Mouse (Mus musculus) liver, embryonic 14.5 days (tissue): ENCODE measurements around the gene Clec3b. TPM values are rescaled to one million over a fixed set of nuclear protein-coding genes. Genes with fewer than 3 reads are reported as not detected.

Experiments used
- ATAC-seq: fragments of 200-750 bp; cut with Nextera tagmentation; 2 replicates; pipeline ENCODE4 v1.8.0; 2017; ENCODE audit warnings: moderate number of reproducible peaks, mild to moderate bottlenecking, moderate library complexity; ENCODE audit not compliant: insufficient read depth
- DNase-seq, 3 experiments: peaks; one replicate each; pipeline ENCODE4 v3.0.0-alpha.2; 2012 to 2013; ENCODE audit warnings: low read depth in 3 of 3, low spot score in 3 of 3
- H3K27ac ChIP-seq: fragments of 300-500 bp; sonication (generic); 2 replicates; pipeline ENCODE4 v1.5.1; 2014; ENCODE audit warnings: moderate library complexity, mild to moderate bottlenecking, control low read depth, inconsistent platforms
- H3K27me3 ChIP-seq: fragments of 300-500 bp; sonication (generic); 2 replicates; pipeline ENCODE4 v1.6.1; 2014; ENCODE audit warnings: mild to moderate bottlenecking, low read length, moderate library complexity; ENCODE audit not compliant: control insufficient read depth, insufficient read depth
- H3K36me3 ChIP-seq: fragments of 300-500 bp; sonication (generic); replicated peaks from 2 replicates; pipeline ENCODE4 v1.6.1; 2014; ENCODE audit warnings: low read depth; ENCODE audit not compliant: control insufficient read depth, insufficient read depth
- H3K4me1 ChIP-seq, 2 experiments: fragments of 200-500 bp in 1 of 2; fragments of 300-500 bp in 1 of 2; sonication (generic) in 1 of 2; replicated peaks; 2 replicates each; pipeline ENCODE4 v1.6.1; 2012 to 2014; ENCODE audit warnings: antibody characterized with exemption in 1 of 2, inconsistent platforms in 1 of 2, low read length in 1 of 2; ENCODE audit not compliant: control insufficient read depth in 2 of 2, insufficient read depth in 2 of 2
- H3K4me2 ChIP-seq: fragments of 300-500 bp; sonication (generic); 2 replicates; pipeline ENCODE4 v1.6.1; 2014; ENCODE audit warnings: low read depth, mild to moderate bottlenecking, control low read depth, moderate library complexity
- H3K4me3 ChIP-seq, 2 experiments: fragments of 200-500 bp in 1 of 2; fragments of 300-500 bp in 1 of 2; sonication (generic) in 1 of 2; 2 replicates each; pipeline ENCODE4 v1.5.1; 2012 to 2014; ENCODE audit warnings: low read depth in 2 of 2, low read length in 2 of 2, mild to moderate bottlenecking in 2 of 2, control low read depth in 1 of 2, inconsistent platforms in 1 of 2, moderate library complexity in 1 of 2; ENCODE audit not compliant: insufficient read depth in 1 of 2
- H3K9ac ChIP-seq: fragments of 300-500 bp; sonication (generic); replicated peaks from 2 replicates; pipeline ENCODE4 v1.6.1; 2014; ENCODE audit warnings: mild to moderate bottlenecking, control low read depth, moderate library complexity
- H3K9me3 ChIP-seq: fragments of 300-500 bp; sonication (generic); 2 replicates; pipeline ENCODE4 v1.6.1; 2016; ENCODE audit warnings: low read length, mixed read lengths; ENCODE audit not compliant: control insufficient read depth
- CTCF ChIP-seq: IDR thresholded peaks from 2 replicates; pipeline ENCODE4 v1.5.1; 2016; ENCODE audit warnings: antibody characterized with exemption, low read depth, control low read depth
- EP300 ChIP-seq: IDR thresholded peaks from 2 replicates; pipeline ENCODE4 v1.6.1; 2016; ENCODE audit warnings: antibody characterized with exemption, low read depth
- WGBS: fragments of 180-500 bp; shearing (Covaris S2); extraction: QIAGEN DNeasy Blood & Tissue Kit; methylation state at CpG from one replicate; pipeline ENCODE4 v1.1.7; 2014; ENCODE audit not compliant: insufficient replicate concordance; 5-methylcytosine and 5-hydroxymethylcytosine counted together
- polyA plus RNA-seq, 2 experiments: library from polyadenylated mRNA; depleted of rRNA in 1 of 2; stranded (reverse) in 1 of 2; unstranded in 1 of 2; fragments of >200 nt; fragmentation: Nextera tagmentation in 1 of 2; extraction: Ambion mirVana in 1 of 2; gene quantifications; 2 replicates each; pipeline versions ENCODE4 v1.2.1 to v1.2.3; 2012 to 2014

Clec3b gene
- polyA plus RNA-seq, 2 experiments, result 0.22 TPM; not detected in 1

GRCm38 (mm10) chr9:123153121-123153520 is 2.4 kb downstream of the Clec3b start:
- 73% methylated on average over 2 of the region's 2 CpGs for WGBS

GRCm38 (mm10) chr9:123156910-123157361 is 6.2 kb downstream of the Clec3b start:
- H3K4me2 ChIP-seq, result peak overlapping the region; percentile 29; the same call in 1 of the 2 replicates
- no peak for TF ChIP-seq EP300
- no peak for TF ChIP-seq CTCF

More at GRCm38 (mm10) chr9:123153121-123153520, 2.4 kb downstream of the Clec3b start:
- no peak for DNase-seq
- no peak for ATAC-seq
- Histone ChIP-seq H3K27me3 (no peaks in the 10 kb centered on the region), H3K4me1 (peaks cover 0 to 2% of the 10 kb centered on the region in 2 experiments; a peak in 2 of 4 replicates), H3K36me3 (no peaks in the 10 kb centered on the region), H3K4me2 (no peak overlapping the region), H3K4me3 (no peak overlapping the region), H3K9me3 (no peaks in the 10 kb centered on the region), H3K27ac (no peak overlapping the region), H3K9ac (no peak overlapping the region)
- no peak for TF ChIP-seq EP300
- no peak for TF ChIP-seq CTCF

GRCm38 (mm10) chr9:123157699-123158098 is 7.0 kb downstream of the Clec3b start:
- no peak overlapping the region for H3K27ac ChIP-seq
- TF ChIP-seq EP300, result no peak
- TF ChIP-seq CTCF, result no peak
- no peaks in the 10 kb centered on the region for H3K36me3 ChIP-seq
- H3K9ac ChIP-seq, result no peak overlapping the region
- no peak for ATAC-seq
- H3K9me3 ChIP-seq, result no peaks in the 10 kb centered on the region
- no peaks in the 10 kb centered on the region for H3K4me1 ChIP-seq
- no peak overlapping the region for H3K4me3 ChIP-seq
- no peak overlapping the region for H3K4me2 ChIP-seq
- no peaks in the 10 kb centered on the region for H3K27me3 ChIP-seq
- no peak for DNase-seq

More at GRCm38 (mm10) chr9:123156910-123157361, 6.2 kb downstream of the Clec3b start:
- ATAC-seq (peak; percentile 44; the same call in 1 of the 2 replicates), DNase-seq (no peak)
- H3K9ac ChIP-seq, result no peak overlapping the region
- H3K4me1 ChIP-seq, result peaks cover 0 to 2% of the 10 kb centered on the region in 2 experiments; a peak in 2 of 4 replicates
- WGBS, result 42% methylated on average over 30 of the region's 30 CpGs
- no peak overlapping the region for H3K27ac ChIP-seq
- no peak overlapping the region for H3K4me3 ChIP-seq
- H3K36me3 ChIP-seq, result no peaks in the 10 kb centered on the region
- no peaks in the 10 kb centered on the region for H3K9me3 ChIP-seq
- H3K27me3 ChIP-seq, result no peaks in the 10 kb centered on the region

GRCm38 (mm10) chr9:123158125-123158836 is 7.5 kb downstream of the Clec3b start:
- Histone ChIP-seq H3K4me1 (no peaks in the 10 kb centered on the region), H3K4me2 (no peak overlapping the region), H3K9me3 (no peaks in the 10 kb centered on the region), H3K27me3 (no peaks in the 10 kb centered on the region), H3K4me3 (no peak overlapping the region), H3K27ac (no peak overlapping the region), H3K9ac (no peak overlapping the region), H3K36me3 (no peaks in the 10 kb centered on the region)
- ATAC-seq (no peak), DNase-seq (peak in 1 of 3 experiments; percentile 27)
- TF ChIP-seq CTCF (peak; percentile 60), EP300 (no peak)
- WGBS, result 41% methylated on average over 8 of the region's 8 CpGs

GRCm38 (mm10) chr9:123159330-123159729 is 8.6 kb downstream of the Clec3b start:
- no peak overlapping the region for H3K27ac ChIP-seq
- H3K9me3 ChIP-seq, result no peaks in the 10 kb centered on the region
- no peak overlapping the region for H3K9ac ChIP-seq
- WGBS, result 43% methylated on average over 7 of the region's 7 CpGs
- ATAC-seq, result peak; percentile 60
- H3K4me1 ChIP-seq, result no peaks in the 10 kb centered on the region
- no peak overlapping the region for H3K4me3 ChIP-seq
- no peaks in the 10 kb centered on the region for H3K36me3 ChIP-seq
- no peak for TF ChIP-seq EP300
- peak; percentile 73 for TF ChIP-seq CTCF
- DNase-seq, result peak; percentile 36 to 53 (median 39)
- no peaks in the 10 kb centered on the region for H3K27me3 ChIP-seq
- no peak overlapping the region for H3K4me2 ChIP-seq
